Mouse (Mus musculus) erythroblast, embryonic 14.5 days (primary cell): ENCODE results near the gene Mcoln2. TPM values are rescaled to one million over a fixed set of nuclear protein-coding genes. Genes with fewer than 3 reads are reported as not detected.

Experiments used
- H3K27me3 ChIP-seq: 2 replicates; pipeline ENCODE4 v1.6.1; 2012; ENCODE audit warnings: inconsistent platforms; ENCODE audit not compliant: control insufficient read depth
- H3K36me3 ChIP-seq: 2 replicates; pipeline ENCODE4 v1.6.1; 2012; ENCODE audit warnings: mild to moderate bottlenecking, inconsistent platforms; ENCODE audit not compliant: control insufficient read depth
- H3K4me1 ChIP-seq: 2 replicates; pipeline ENCODE4 v1.6.1; 2012; ENCODE audit warnings: inconsistent platforms; ENCODE audit not compliant: control insufficient read depth
- H3K4me3 ChIP-seq: replicated peaks from 2 replicates; pipeline ENCODE3; 2012; ENCODE audit warnings: moderate library complexity, mild to moderate bottlenecking, inconsistent platforms
- H3K9me3 ChIP-seq: 2 replicates; pipeline ENCODE4 v1.6.1; 2012; ENCODE audit warnings: low read length, inconsistent platforms, mixed read lengths; ENCODE audit not compliant: control insufficient read depth
- GATA1 ChIP-seq: IDR thresholded peaks from 2 replicates; pipeline ENCODE4 v1.6.1; 2012; ENCODE audit warnings: low read length, inconsistent platforms, mixed read lengths
- TAL1 ChIP-seq: IDR thresholded peaks from 3 replicates; pipeline ENCODE4 v1.6.1; 2012; ENCODE audit warnings: low read length, inconsistent platforms, mixed read lengths
- polyA plus RNA-seq: library from polyadenylated mRNA; stranded (reverse); fragments of >175 nt; gene quantifications from 2 replicates; pipeline ENCODE4 v1.2.3, GENCODE M21; 2012

Mcoln2 gene
- polyA plus RNA-seq, 1 experiment: not detected

- no peaks in the 10 kb centered on the region for H3K27me3 ChIP-seq
- TF ChIP-seq GATA1: no peak
- H3K9me3 ChIP-seq: no peaks in the 10 kb centered on the region
- H3K4me3 ChIP-seq: no peak overlapping the region
- no peaks in the 10 kb centered on the region for H3K36me3 ChIP-seq
- no peaks in the 10 kb centered on the region; the same call in 1 of the 2 replicates for H3K4me1 ChIP-seq
Observed at GRCm38 (mm10) chr3:146174215-146174614, 24.6 kb downstream of the Mcoln2 start.

- TF ChIP-seq GATA1 (no peak), TAL1 (no peak)
- Histone ChIP-seq H3K4me3 (no peak overlapping the region), H3K36me3 (peaks cover 3% of the 10 kb centered on the region; the same call in 1 of the 2 replicates), H3K9me3 (peaks cover 2% of the 10 kb centered on the region; the same call in 1 of the 2 replicates), H3K27me3 (no peaks in the 10 kb centered on the region), H3K4me1 (peaks cover 6% of the 10 kb centered on the region)
Observed at GRCm38 (mm10) chr3:146177295-146177694, 27.7 kb downstream of the Mcoln2 start.

- no peak overlapping the region for H3K4me3 ChIP-seq
- peaks cover 6% of the 10 kb centered on the region for H3K4me1 ChIP-seq
- TF ChIP-seq TAL1: no peak
- no peak for TF ChIP-seq GATA1
- peaks cover 2% of the 10 kb centered on the region; the same call in 1 of the 2 replicates for H3K9me3 ChIP-seq
- H3K36me3 ChIP-seq: peaks cover 3% of the 10 kb centered on the region; the same call in 1 of the 2 replicates
- H3K27me3 ChIP-seq: no peaks in the 10 kb centered on the region
Observed at GRCm38 (mm10) chr3:146177748-146178582, 28.3 kb downstream of the Mcoln2 start.

- Histone ChIP-seq H3K4me3 (no peak overlapping the region), H3K27me3 (no peaks in the 10 kb centered on the region), H3K36me3 (peaks cover 3% of the 10 kb centered on the region; the same call in 1 of the 2 replicates), H3K9me3 (peaks cover 2% of the 10 kb centered on the region; the same call in 1 of the 2 replicates), H3K4me1 (peaks cover 6% of the 10 kb centered on the region)
- no peak for TF ChIP-seq GATA1
- no peak for TF ChIP-seq TAL1
Observed at GRCm38 (mm10) chr3:146180341-146180740, 30.7 kb downstream of the Mcoln2 start.

GRCm38 (mm10) chr3:146180986-146181385 is 31.4 kb downstream of the Mcoln2 start:
- no peaks in the 10 kb centered on the region for H3K27me3 ChIP-seq
- peaks cover 6% of the 10 kb centered on the region for H3K4me1 ChIP-seq
- TF ChIP-seq GATA1: no peak
- TF ChIP-seq TAL1: no peak
- H3K9me3 ChIP-seq: peaks cover 2% of the 10 kb centered on the region; the same call in 1 of the 2 replicates
- H3K36me3 ChIP-seq: peaks cover 3% of the 10 kb centered on the region; the same call in 1 of the 2 replicates
- no peak overlapping the region for H3K4me3 ChIP-seq

GRCm38 (mm10) chr3:146184992-146185657 is 35.5 kb downstream of the Mcoln2 start:
- peaks cover 2% of the 10 kb centered on the region; the same call in 1 of the 2 replicates for H3K9me3 ChIP-seq
- TF ChIP-seq TAL1: no peak
- no peak for TF ChIP-seq GATA1
- H3K4me1 ChIP-seq: peaks cover 4% of the 10 kb centered on the region
- H3K36me3 ChIP-seq: peaks cover 3% of the 10 kb centered on the region; the same call in 1 of the 2 replicates
- H3K27me3 ChIP-seq: no peaks in the 10 kb centered on the region
- H3K4me3 ChIP-seq: no peak overlapping the region

- H3K4me1 ChIP-seq: no peaks in the 10 kb centered on the region
- TF ChIP-seq TAL1 (no peak), GATA1 (no peak)
- H3K27me3 ChIP-seq: no peaks in the 10 kb centered on the region
- H3K4me3 ChIP-seq: no peak overlapping the region
- H3K36me3 ChIP-seq: no peaks in the 10 kb centered on the region; the same call in 1 of the 2 replicates
- H3K9me3 ChIP-seq: no peaks in the 10 kb centered on the region
Observed at GRCm38 (mm10) chr3:146186033-146186432, 36.4 kb downstream of the Mcoln2 start.

GRCm38 (mm10) chr3:146189933-146190332 is 40.3 kb downstream of the Mcoln2 start:
- Histone ChIP-seq H3K4me3 (no peak overlapping the region), H3K36me3 (no peaks in the 10 kb centered on the region; the same call in 1 of the 2 replicates), H3K9me3 (no peaks in the 10 kb centered on the region), H3K27me3 (no peaks in the 10 kb centered on the region), H3K4me1 (no peaks in the 10 kb centered on the region)
- no peak for TF ChIP-seq GATA1

GRCm38 (mm10) chr3:146192507-146192906 is 42.9 kb downstream of the Mcoln2 start:
- Histone ChIP-seq H3K9me3 (no peaks in the 10 kb centered on the region), H3K4me1 (no peaks in the 10 kb centered on the region), H3K27me3 (no peaks in the 10 kb centered on the region), H3K36me3 (no peaks in the 10 kb centered on the region), H3K4me3 (no peak overlapping the region)
- TF ChIP-seq TAL1: no peak
- TF ChIP-seq GATA1: no peak
